Mouse (Mus musculus) myocyte (in vitro differentiated cells): ENCODE measurements around the gene Cox18. TPM values are rescaled to one million over a fixed set of nuclear protein-coding genes. Genes with fewer than 3 reads are reported as not detected.

ENCODE experiments used
- H3K27me3 ChIP-seq: one replicate; pipeline ENCODE4 v1.6.1; 2011; ENCODE audit not compliant: control insufficient read depth, insufficient read depth, insufficient read length
- H3K36me3 ChIP-seq: one replicate; pipeline ENCODE4 v1.6.1; 2011; ENCODE audit not compliant: control insufficient read depth, insufficient read depth
- H3K4me2 ChIP-seq: one replicate; pipeline ENCODE4 v1.6.1; 2011; ENCODE audit warnings: low read depth, control low read depth
- H3K4me3 ChIP-seq: one replicate; pipeline ENCODE4 v1.5.1; 2011; ENCODE audit warnings: mild to moderate bottlenecking, control low read depth, moderate library complexity
- H3K79me2 ChIP-seq: one replicate; pipeline ENCODE4 v1.6.1; 2011; ENCODE audit not compliant: control insufficient read depth, insufficient read depth
- H3ac ChIP-seq: one replicate; pipeline ENCODE4 v1.6.1; 2011; ENCODE audit not compliant: control insufficient read depth, insufficient read length
- CEBPB ChIP-seq: IDR thresholded peaks from 2 replicates; pipeline ENCODE4 v1.6.1; 2011; ENCODE audit warnings: mild to moderate bottlenecking, moderate library complexity; ENCODE audit not compliant: poor library complexity, insufficient read depth, severe bottlenecking
- E2F4 ChIP-seq: IDR thresholded peaks from one replicate; pipeline ENCODE4 v1.6.1; 2011; ENCODE audit warnings: mild to moderate bottlenecking, control low read depth, moderate library complexity; ENCODE audit not compliant: insufficient read depth
- MAX ChIP-seq: IDR thresholded peaks from one replicate; pipeline ENCODE4 v1.6.1; 2011; ENCODE audit warnings: low read depth, mild to moderate bottlenecking, control low read depth
- MYOD1 ChIP-seq, 3 experiments: IDR thresholded peaks; one replicate each; pipeline ENCODE4 v1.6.1; 2011; ENCODE audit warnings: control low read depth in 2 of 3, low read depth in 2 of 3, mild to moderate bottlenecking in 2 of 3, moderate library complexity in 1 of 3; ENCODE audit not compliant: insufficient read length in 2 of 3, control insufficient read depth in 1 of 3
- MYOG ChIP-seq, 3 experiments: IDR thresholded peaks; one replicate each; pipeline ENCODE4 v1.6.1; 2011; ENCODE audit warnings: control low read depth in 2 of 3, low read depth in 2 of 3, mild to moderate bottlenecking in 2 of 3; ENCODE audit not compliant: insufficient read length in 2 of 3, control insufficient read depth in 1 of 3, insufficient read depth in 1 of 3
- POLR2A ChIP-seq: IDR thresholded peaks from one replicate; pipeline ENCODE4 v1.6.1; 2011; ENCODE audit warnings: low read depth, mild to moderate bottlenecking, control low read depth, moderate library complexity; ENCODE audit not compliant: insufficient read length
- POLR2AphosphoS2 ChIP-seq: IDR thresholded peaks from one replicate; pipeline ENCODE4 v1.6.1; 2011; ENCODE audit warnings: low read depth, control low read depth; ENCODE audit not compliant: insufficient read length
- REST ChIP-seq: IDR thresholded peaks from one replicate; pipeline ENCODE4 v1.6.1; 2011; ENCODE audit warnings: mild to moderate bottlenecking, control low read depth, moderate library complexity; ENCODE audit not compliant: insufficient read depth, insufficient read length
- SRF ChIP-seq: IDR thresholded peaks from one replicate; pipeline ENCODE4 v1.6.1; 2011; ENCODE audit warnings: low read depth; ENCODE audit not compliant: control insufficient read depth, insufficient read length
- TCF12 ChIP-seq: IDR thresholded peaks from one replicate; pipeline ENCODE4 v1.6.1; 2011; ENCODE audit warnings: mild to moderate bottlenecking, control low read depth; ENCODE audit not compliant: poor library complexity, insufficient read depth, severe bottlenecking
- TCF3 ChIP-seq: IDR thresholded peaks from one replicate; pipeline ENCODE4 v1.6.1; 2011; ENCODE audit warnings: low read depth, control low read depth; ENCODE audit not compliant: insufficient read length
- USF1 ChIP-seq: IDR thresholded peaks from one replicate; pipeline ENCODE4 v1.6.1; 2011; ENCODE audit warnings: low read depth, mild to moderate bottlenecking, control low read depth, moderate library complexity
- polyA plus RNA-seq: library from polyadenylated mRNA; unstranded; fragments of >200 nt; fragmentation: generic; extraction: Trizol; gene quantifications from one replicate; pipeline ENCODE4 v1.2.1, GENCODE M21; 2012; ENCODE audit warnings: missing spikeins

The Cox18 gene
- polyA plus RNA-seq, 1 experiment, result 27.7 TPM

DNA sequence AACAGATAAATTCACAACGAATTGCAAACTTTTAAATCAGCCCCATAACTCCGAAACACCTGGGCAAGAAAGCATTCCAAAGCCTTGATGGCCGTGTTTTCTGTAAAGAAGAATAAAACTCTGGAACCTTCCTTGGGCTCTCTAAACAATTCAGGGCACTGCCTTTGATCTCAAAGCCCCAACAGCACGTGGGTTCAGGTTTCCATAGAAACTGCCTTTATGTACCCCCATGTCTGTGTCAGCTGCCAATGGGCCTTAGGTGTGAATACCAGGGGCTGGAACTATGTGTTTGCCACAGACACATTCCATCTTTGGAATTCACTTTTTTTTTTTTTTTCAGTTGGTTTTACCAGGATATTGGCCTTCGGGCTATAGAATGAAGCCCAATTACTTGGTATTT, 41.0 kb downstream of the Cox18 start:
- Histone ChIP-seq H3K36me3 (no peaks in the 10 kb centered on the region), H3K27me3 (no peaks in the 10 kb centered on the region), H3ac (no peak overlapping the region), H3K4me3 (no peak overlapping the region), H3K4me2 (no peak overlapping the region), H3K79me2 (no peaks in the 10 kb centered on the region)
- TF ChIP-seq REST (no peak), SRF (no peak), POLR2A (no peak), POLR2AphosphoS2 (no peak), TCF12 (no peak), MYOD1 (IDR thresholded peaks at IDR 0.05; ENCODE audit: control insufficient read depth in 1 of 3, insufficient read length in 2 of 3, low read depth in 2 of 3) (no peak), CEBPB (no peak), MYOG (IDR thresholded peaks at IDR 0.05; ENCODE audit: control insufficient read depth in 1 of 3, insufficient read depth in 1 of 3, insufficient read length in 2 of 3, low read depth in 2 of 3) (no peak), E2F4 (no peak), TCF3 (no peak), USF1 (no peak), MAX (no peak)

DNA sequence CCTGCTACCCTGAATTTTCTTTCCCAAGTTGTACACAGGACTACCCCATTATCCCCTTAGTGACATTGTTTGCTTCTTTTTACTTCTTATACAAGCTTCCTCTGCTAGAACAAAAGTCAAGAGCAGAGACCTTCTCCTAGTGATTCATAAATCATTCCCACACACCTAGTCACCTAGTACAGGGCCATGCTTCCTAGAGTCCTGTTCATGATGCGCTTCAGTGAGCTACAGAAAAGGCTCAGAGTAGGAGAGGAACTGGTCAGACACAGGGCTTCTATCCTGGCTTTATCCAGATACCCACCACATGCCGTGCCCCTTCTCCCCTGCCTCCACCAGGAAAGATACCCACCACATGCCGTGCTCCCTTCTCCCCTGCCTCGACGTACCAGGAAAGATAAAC, 44.7 kb downstream of the Cox18 start:
- Histone ChIP-seq H3K36me3 (no peaks in the 10 kb centered on the region), H3K4me2 (no peak overlapping the region), H3K79me2 (no peaks in the 10 kb centered on the region), H3ac (no peak overlapping the region), H3K4me3 (no peak overlapping the region), H3K27me3 (no peaks in the 10 kb centered on the region)
- TF ChIP-seq POLR2AphosphoS2 (no peak), E2F4 (no peak), TCF12 (no peak), MYOD1 (IDR thresholded peaks at IDR 0.05; ENCODE audit: control insufficient read depth in 1 of 3, insufficient read length in 2 of 3, low read depth in 2 of 3) (no peak), REST (no peak), USF1 (no peak), POLR2A (no peak), MYOG (IDR thresholded peaks at IDR 0.05; ENCODE audit: control insufficient read depth in 1 of 3, insufficient read depth in 1 of 3, insufficient read length in 2 of 3, low read depth in 2 of 3) (no peak), MAX (no peak), SRF (no peak), CEBPB (no peak), TCF3 (no peak)

DNA sequence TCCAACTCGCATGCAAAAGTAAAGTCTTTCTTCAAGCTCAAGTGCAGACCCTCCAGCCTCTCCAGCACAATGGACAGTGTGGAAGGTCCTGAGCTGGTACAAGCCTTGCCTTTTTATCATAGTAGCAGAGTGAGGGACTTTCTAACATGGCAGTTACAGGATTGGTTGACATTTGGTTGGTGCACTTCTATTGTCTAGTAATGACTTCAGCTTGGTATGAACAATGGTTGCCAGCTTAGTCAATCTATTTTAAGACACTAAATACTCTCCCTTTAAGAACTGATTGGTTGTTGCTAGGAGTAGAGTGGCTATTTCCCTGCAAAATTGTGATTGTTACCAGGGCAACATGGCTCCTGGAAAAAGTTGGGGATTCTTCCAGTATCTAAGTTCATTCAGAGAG, 45.7 kb downstream of the Cox18 start:
- Histone ChIP-seq H3ac (no peak overlapping the region), H3K79me2 (no peaks in the 10 kb centered on the region), H3K4me3 (no peak overlapping the region), H3K4me2 (no peak overlapping the region), H3K36me3 (no peaks in the 10 kb centered on the region), H3K27me3 (no peaks in the 10 kb centered on the region)
- no peak for TF ChIP-seq MYOG (IDR thresholded peaks at IDR 0.05; ENCODE audit: control insufficient read depth in 1 of 3, insufficient read depth in 1 of 3, insufficient read length in 2 of 3, low read depth in 2 of 3)
- no peak for TF ChIP-seq MYOD1 (IDR thresholded peaks at IDR 0.05; ENCODE audit: control insufficient read depth in 1 of 3, insufficient read length in 2 of 3, low read depth in 2 of 3)
- TF ChIP-seq REST, result no peak
- TF ChIP-seq USF1, result no peak
- no peak for TF ChIP-seq TCF12
- no peak for TF ChIP-seq SRF
- no peak for TF ChIP-seq TCF3
- no peak for TF ChIP-seq MAX
- TF ChIP-seq E2F4, result no peak
- TF ChIP-seq POLR2A, result no peak
- no peak for TF ChIP-seq CEBPB
- no peak for TF ChIP-seq POLR2AphosphoS2

Other genes starting within 250 kb of the Cox18 start
- gene Ankrd17, start 142.6 kb upstream of the Cox18 start, polyA plus RNA-seq, result 14.7 TPM
- gene Gm9958, start 143.2 kb upstream of the Cox18 start, polyA plus RNA-seq, result 0.64 TPM
- gene Alb, start 236.9 kb upstream of the Cox18 start, polyA plus RNA-seq, result not detected